Mouse (Mus musculus): ENCODE measurements around the gene Aldh1b1.

- 0 out of 2 replicates have a peak, but pooled peaks have one; percentile 18 for TF ChIP-seq POLR2A (IDR thresholded peaks at IDR 0.05; ENCODE audit: low read depth, low read length)
- TF ChIP-seq CTCF (IDR thresholded peaks at IDR 0.05; ENCODE audit: extremely low read depth, insufficient read length, insufficient replicate concordance, low read depth, low read length), result no peak
Observed at GRCm38 (mm10) chr4:45795191-45795811, 3.5 kb upstream of the Aldh1b1 start.

Measured in small intestine, adult 2 months (tissue).